ENCODE assay signal across 27 mouse cellular contexts in genomic region chr5:151018959-151019358, GRCm38 (mm10).
DNase-seq lines count a peak whose midpoint lies in the region; ATAC-seq and TF ChIP-seq lines count a peak whose summit lies in the region.
"Had no signal": no experiment of that assay in that cellular context is flagged by ENCODE, and none has a peak within 500 bp of the region (broad histone marks: within the 10 kb centered on the region; RNA-seq: fewer than 3 reads in every experiment).

No protein-coding gene starts in this region.

- no peaks in the 10 kb centered on the region for H3K27me3 ChIP-seq in hindbrain, embryonic 13.5 days
- H3K27me3 ChIP-seq in hindbrain, embryonic 14.5 days (ENCODE audit: control insufficient read depth, insufficient read depth, low read length): no peaks in the 10 kb centered on the region
- H3K27me3 ChIP-seq in limb, embryonic 12.5 days: no peaks in the 10 kb centered on the region
- H3K27me3 ChIP-seq: forebrain, embryonic 12.5 days; heart, embryonic 15.5 days; midbrain, embryonic 13.5 days; Patski had no signal

- no peak for TF ChIP-seq POLR2A in brain, embryonic 14.5 days (IDR thresholded peaks at IDR 0.05; ENCODE audit: borderline replicate concordance, extremely low read depth, insufficient read depth, insufficient read length, poor library complexity, severe bottlenecking)

- no peak overlapping the region for H3K4me2 ChIP-seq in hindbrain, embryonic 13.5 days
- H3K4me2 ChIP-seq in hindbrain, embryonic 14.5 days (replicated peaks): no peak overlapping the region
- no peak overlapping the region; the same call in 1 of the 2 replicates for H3K4me2 ChIP-seq in limb, embryonic 12.5 days
- H3K4me2 ChIP-seq: forebrain, embryonic 12.5 days; heart, embryonic 15.5 days; midbrain, embryonic 13.5 days had no signal

- peaks cover 24% of the 10 kb centered on the region for H3K4me1 ChIP-seq in hindbrain, embryonic 13.5 days (replicated peaks)
- H3K4me1 ChIP-seq in hindbrain, embryonic 14.5 days (replicated peaks; ENCODE audit: control insufficient read depth, insufficient read depth, low read length): peaks cover 25% of the 10 kb centered on the region
- peaks cover 27% of the 10 kb centered on the region for H3K4me1 ChIP-seq in limb, embryonic 12.5 days (replicated peaks)

- H3K9me3 ChIP-seq in hindbrain, embryonic 13.5 days: no peaks in the 10 kb centered on the region
- H3K9me3 ChIP-seq in hindbrain, embryonic 14.5 days (ENCODE audit: control insufficient read depth, low read length): peaks cover 4% of the 10 kb centered on the region; the same call in 1 of the 2 replicates
- H3K9me3 ChIP-seq in limb, embryonic 12.5 days: peaks cover 11% of the 10 kb centered on the region
- H3K9me3 ChIP-seq: heart, embryonic 15.5 days; midbrain, embryonic 13.5 days had no signal

- no peak overlapping the region for H3K4me3 ChIP-seq in hindbrain, embryonic 13.5 days
- H3K4me3 ChIP-seq in hindbrain, embryonic 14.5 days (replicated peaks; ENCODE audit: low read length): no peak overlapping the region
- H3K4me3 ChIP-seq in limb, embryonic 12.5 days (replicated peaks): no peak overlapping the region
- H3K4me3 ChIP-seq: forebrain, embryonic 12.5 days; heart, adult 2 months; heart, embryonic 15.5 days; midbrain, embryonic 13.5 days had no signal

- peak overlapping the region; percentile 35; the same call in 1 of the 2 replicates for H3K27ac ChIP-seq in hindbrain, embryonic 13.5 days
- H3K27ac ChIP-seq in hindbrain, embryonic 14.5 days: no peak overlapping the region
- peak overlapping the region; percentile 35; the same call in 1 of the 2 replicates for H3K27ac ChIP-seq in limb, embryonic 12.5 days
- H3K27ac ChIP-seq: forebrain, embryonic 12.5 days; heart, adult 2 months; heart, embryonic 15.5 days; kidney, postnatal 0 days; midbrain, embryonic 13.5 days had no signal

- no peak for TF ChIP-seq CTCF in brain, embryonic 14.5 days (IDR thresholded peaks at IDR 0.05; ENCODE audit: borderline replicate concordance, extremely low read depth, insufficient read depth, insufficient read length)

- no peak overlapping the region for H3K9ac ChIP-seq in hindbrain, embryonic 13.5 days
- H3K9ac ChIP-seq in hindbrain, embryonic 14.5 days: no peak overlapping the region
- no peak overlapping the region for H3K9ac ChIP-seq in limb, embryonic 12.5 days (replicated peaks)
- H3K9ac ChIP-seq: forebrain, embryonic 12.5 days; heart, embryonic 15.5 days; midbrain, embryonic 13.5 days had no signal

- WGBS in hindbrain, embryonic 13.5 days: 67% methylated on average over 5 of the region's 5 CpGs
- 65% methylated on average over 5 of the region's 5 CpGs for WGBS in hindbrain, embryonic 14.5 days
- 39% methylated on average over 5 of the region's 5 CpGs for WGBS in limb, embryonic 12.5 days

- no peak for DNase-seq in hindbrain, embryonic 14.5 days (ENCODE audit: low spot score)
- DNase-seq in brain, embryonic 14.5 days (ENCODE audit: low read depth): peak; percentile 19
- DNase-seq in yolk sac, embryonic 10.5 days (ENCODE audit: low spot score): peak; percentile 25
- DNase-seq in embryo, embryonic 11 days: no peak
- no peak for DNase-seq in heart, adult 9 months (ENCODE audit: low spot score in 2 of 2)
- DNase-seq: adrenal gland, adult 8-10 months; cerebellum, adult 8-10 months; gastrocnemius, postnatal 36 days; heart, adult 2 months; heart, postnatal 4 days; kidney, adult 11 months; layer of hippocampus, adult 9-11 months; liver; lung, adult 18-20 months; right cerebral cortex, postnatal 25 days; spleen, adult 18-20 months; thymus, adult 2 months; thymus, postnatal 4 days had no signal

- no peaks in the 10 kb centered on the region for H3K36me3 ChIP-seq in hindbrain, embryonic 13.5 days
- H3K36me3 ChIP-seq in hindbrain, embryonic 14.5 days (replicated peaks; ENCODE audit: control insufficient read depth, insufficient read depth): no peaks in the 10 kb centered on the region
- no peaks in the 10 kb centered on the region for H3K36me3 ChIP-seq in limb, embryonic 12.5 days
- H3K36me3 ChIP-seq: forebrain, embryonic 12.5 days; heart, embryonic 15.5 days; midbrain, embryonic 13.5 days had no signal

- no peak for ATAC-seq in hindbrain, embryonic 13.5 days (ENCODE audit: low FRiP score)
- no peak for ATAC-seq in hindbrain, embryonic 14.5 days (ENCODE audit: low FRiP score)
- no peak for ATAC-seq in limb, embryonic 12.5 days (ENCODE audit: insufficient number of reproducible peaks, insufficient read depth, low FRiP score, low TSS enrichment, low read depth)
- ATAC-seq: activated CD4-positive, CD25-positive, alpha-beta regulatory T cell, adult 4 months; hindbrain, embryonic 16.5 days; midbrain, embryonic 13.5 days; Patski had no signal

Comparison
In these comparisons a context has a peak if more than half of its experiments do, and no peak if none do; other contexts are left out.
1. DNase-seq: peak in brain, embryonic 14.5 days (single experiment) and yolk sac, embryonic 10.5 days (single experiment); none in hindbrain, embryonic 14.5 days (single experiment), embryo, embryonic 11 days (single experiment) and heart, adult 9 months (0 of 2).